Mouse (Mus musculus): ENCODE data around the gene Babam2. TPM values are rescaled to one million over a fixed set of nuclear protein-coding genes. Genes with fewer than 3 reads are reported as not detected.

The Babam2 gene
- total RNA-seq, 1 experiment: 33.9 TPM

DNA sequence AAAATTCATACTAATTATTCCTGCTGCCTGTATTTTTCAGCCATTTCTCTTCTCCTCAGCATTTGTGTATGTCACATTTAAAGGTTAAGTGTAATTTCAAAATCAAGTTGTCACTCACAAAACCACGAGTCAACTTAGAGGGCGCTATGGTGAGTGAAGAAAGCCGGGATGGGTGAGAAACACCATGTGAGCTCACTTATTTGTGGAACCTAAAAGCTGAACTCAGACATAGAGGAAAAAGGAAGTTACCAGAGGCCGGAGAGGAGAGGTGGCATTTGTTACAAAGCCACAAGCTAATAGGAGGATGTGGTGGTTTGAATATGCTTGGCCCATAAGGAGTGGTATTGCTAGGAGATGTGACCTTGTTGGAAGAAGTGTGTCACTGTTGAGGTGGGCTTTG, 17.3 kb upstream of the Babam2 start:
- in situ Hi-C loops (cut with MboI; ENCODE audit: low sequenced_read_pairs in 2 of 2, unreplicated experiment in 2 of 2): no loop called here
- DNase-seq (ENCODE audit: low read depth, low spot score): no peak
- no peak overlapping the region for H3K27ac ChIP-seq (ENCODE audit: insufficient read depth, low read depth, low read length, poor library complexity, severe bottlenecking)
- H3K9me3 ChIP-seq (ENCODE audit: control insufficient read depth, insufficient read depth, low read depth, low read length): no peaks in the 10 kb centered on the region
- H3K4me1 ChIP-seq (ENCODE audit: control insufficient read depth in 2 of 2, insufficient read depth in 2 of 2, low read length in 2 of 2, poor library complexity in 1 of 2): no peaks in the 10 kb centered on the region
- no peak overlapping the region for H3K4me3 ChIP-seq (ENCODE audit: insufficient read depth in 1 of 2, low read depth in 1 of 2, low read length in 2 of 2, poor library complexity in 1 of 2, severe bottlenecking in 1 of 2)
- no peaks in the 10 kb centered on the region for H3K36me3 ChIP-seq (ENCODE audit: control insufficient read depth, insufficient read depth, low read length, poor library complexity, severe bottlenecking)
- TF ChIP-seq ZNF384 (IDR thresholded peaks at IDR 0.05; ENCODE audit: low read depth, low read length): no peak
- no peak for TF ChIP-seq ZC3H11A (IDR thresholded peaks at IDR 0.05; ENCODE audit: borderline replicate concordance, low read depth, low read length)
- no peak for TF ChIP-seq HCFC1 (IDR thresholded peaks at IDR 0.05; ENCODE audit: borderline replicate concordance, insufficient read depth, low read length)
- no peak for TF ChIP-seq CHD2 (IDR thresholded peaks at IDR 0.05; ENCODE audit: low read depth, low read length)
- no peak for TF ChIP-seq MAFK (IDR thresholded peaks at IDR 0.05; ENCODE audit: insufficient read depth, low read depth, low read length)
- no peak overlapping the region for H3K9ac ChIP-seq (ENCODE audit: insufficient read depth, low read depth, low read length, poor library complexity, severe bottlenecking)

DNA sequence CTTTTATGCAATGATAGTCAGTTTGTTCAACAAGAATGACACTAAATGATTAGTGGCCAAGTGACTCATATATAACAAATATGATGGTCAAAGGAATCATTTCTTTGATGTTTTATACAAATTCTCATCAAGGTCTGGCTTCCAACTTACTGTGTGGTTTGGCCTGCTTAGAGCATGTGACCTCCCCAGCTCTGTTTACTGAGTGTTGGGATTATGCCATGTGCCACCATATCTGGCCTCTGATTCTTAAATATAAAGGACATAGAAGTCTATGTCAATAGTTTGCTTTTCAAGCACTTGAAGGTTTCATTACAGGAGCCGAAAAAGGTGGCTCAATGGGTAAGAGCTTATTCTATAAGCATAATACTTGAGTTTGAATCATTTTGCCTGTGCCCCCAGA, 15.2 kb upstream of the Babam2 start:
- H3K36me3 ChIP-seq (ENCODE audit: control insufficient read depth, insufficient read depth, low read length, poor library complexity, severe bottlenecking): no peaks in the 10 kb centered on the region
- no peaks in the 10 kb centered on the region for H3K9me3 ChIP-seq (ENCODE audit: control insufficient read depth, insufficient read depth, low read depth, low read length)
- H3K4me1 ChIP-seq (ENCODE audit: control insufficient read depth in 2 of 2, insufficient read depth in 2 of 2, low read length in 2 of 2, poor library complexity in 1 of 2): no peaks in the 10 kb centered on the region
- TF ChIP-seq HCFC1 (IDR thresholded peaks at IDR 0.05; ENCODE audit: borderline replicate concordance, insufficient read depth, low read length) (no peak), ZNF384 (IDR thresholded peaks at IDR 0.05; ENCODE audit: low read depth, low read length) (no peak), CHD2 (IDR thresholded peaks at IDR 0.05; ENCODE audit: low read depth, low read length) (no peak)
- no peak overlapping the region for H3K27ac ChIP-seq (ENCODE audit: insufficient read depth, low read depth, low read length, poor library complexity, severe bottlenecking)
- no peak overlapping the region for H3K9ac ChIP-seq (ENCODE audit: insufficient read depth, low read depth, low read length, poor library complexity, severe bottlenecking)
- in situ Hi-C loops (cut with MboI; ENCODE audit: low sequenced_read_pairs in 2 of 2, unreplicated experiment in 2 of 2): no loop called here
- no peak for DNase-seq (ENCODE audit: low read depth, low spot score)
- H3K4me3 ChIP-seq (ENCODE audit: insufficient read depth in 1 of 2, low read depth in 1 of 2, low read length in 2 of 2, poor library complexity in 1 of 2, severe bottlenecking in 1 of 2): no peak overlapping the region

DNA sequence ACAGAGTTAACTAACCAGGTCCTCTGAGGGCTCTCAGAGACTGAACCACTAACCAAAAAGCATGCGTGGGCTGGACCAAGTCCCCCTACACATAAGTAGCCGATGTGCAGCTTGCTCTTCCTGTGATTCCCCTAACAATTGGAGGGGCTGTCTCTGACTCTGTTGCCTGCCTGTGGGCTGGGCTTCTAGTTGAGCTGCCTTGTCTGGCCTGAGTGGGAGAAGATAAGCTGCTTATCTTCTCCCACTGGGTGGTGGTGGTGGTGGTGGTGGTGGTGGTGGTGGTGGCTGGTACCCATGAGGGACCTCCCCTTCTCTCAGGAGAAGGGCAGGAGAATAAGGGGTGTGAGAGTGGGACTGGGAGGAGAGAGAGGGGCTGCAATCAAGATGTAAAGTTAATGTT, 11.4 kb upstream of the Babam2 start:
- H3K9me3 ChIP-seq (ENCODE audit: control insufficient read depth, insufficient read depth, low read depth, low read length): no peaks in the 10 kb centered on the region
- H3K4me3 ChIP-seq (ENCODE audit: insufficient read depth in 1 of 2, low read depth in 1 of 2, low read length in 2 of 2, poor library complexity in 1 of 2, severe bottlenecking in 1 of 2): no peak overlapping the region
- TF ChIP-seq ZC3H11A (IDR thresholded peaks at IDR 0.05; ENCODE audit: borderline replicate concordance, low read depth, low read length) (no peak), CHD2 (IDR thresholded peaks at IDR 0.05; ENCODE audit: low read depth, low read length) (no peak), HCFC1 (IDR thresholded peaks at IDR 0.05; ENCODE audit: borderline replicate concordance, insufficient read depth, low read length) (no peak), MAFK (IDR thresholded peaks at IDR 0.05; ENCODE audit: insufficient read depth, low read depth, low read length) (no peak), ZNF384 (IDR thresholded peaks at IDR 0.05; ENCODE audit: low read depth, low read length) (no peak)
- DNase-seq (ENCODE audit: low read depth, low spot score): no peak
- H3K4me1 ChIP-seq (ENCODE audit: control insufficient read depth in 2 of 2, insufficient read depth in 2 of 2, low read length in 2 of 2, poor library complexity in 1 of 2): no peaks in the 10 kb centered on the region
- H3K9ac ChIP-seq (ENCODE audit: insufficient read depth, low read depth, low read length, poor library complexity, severe bottlenecking): no peak overlapping the region
- in situ Hi-C loops (cut with MboI; ENCODE audit: low sequenced_read_pairs in 2 of 2, unreplicated experiment in 2 of 2): no loop called here
- no peak overlapping the region for H3K27ac ChIP-seq (ENCODE audit: insufficient read depth, low read depth, low read length, poor library complexity, severe bottlenecking)
- H3K36me3 ChIP-seq (ENCODE audit: control insufficient read depth, insufficient read depth, low read length, poor library complexity, severe bottlenecking): no peaks in the 10 kb centered on the region

DNA sequence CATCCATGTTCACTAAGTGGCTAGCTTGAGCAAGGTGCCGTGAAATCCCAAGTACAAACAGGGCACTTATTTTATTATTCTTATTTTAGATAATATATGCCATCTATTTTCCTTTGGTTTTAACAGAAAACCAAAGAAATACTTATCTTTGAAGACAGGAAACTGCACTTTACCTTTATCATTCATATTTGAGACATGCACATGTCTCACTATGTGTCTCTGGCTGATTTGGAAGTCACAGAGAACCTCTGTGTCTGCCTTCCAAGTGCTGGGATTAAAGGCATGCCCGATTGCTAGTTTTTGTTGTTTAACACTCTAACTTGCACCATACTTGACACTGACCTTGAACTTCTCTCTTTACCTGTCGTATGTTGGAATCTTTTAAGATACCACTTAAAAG, 9.5 kb upstream of the Babam2 start:
- no peaks in the 10 kb centered on the region for H3K9me3 ChIP-seq (ENCODE audit: control insufficient read depth, insufficient read depth, low read depth, low read length)
- TF ChIP-seq ZC3H11A (IDR thresholded peaks at IDR 0.05; ENCODE audit: borderline replicate concordance, low read depth, low read length) (no peak), HCFC1 (IDR thresholded peaks at IDR 0.05; ENCODE audit: borderline replicate concordance, insufficient read depth, low read length) (no peak), CHD2 (IDR thresholded peaks at IDR 0.05; ENCODE audit: low read depth, low read length) (no peak), ZNF384 (IDR thresholded peaks at IDR 0.05; ENCODE audit: low read depth, low read length) (no peak), MAFK (IDR thresholded peaks at IDR 0.05; ENCODE audit: insufficient read depth, low read depth, low read length) (no peak)
- in situ Hi-C loops (cut with MboI; ENCODE audit: low sequenced_read_pairs in 2 of 2, unreplicated experiment in 2 of 2): no loop called here
- no peaks in the 10 kb centered on the region for H3K4me1 ChIP-seq (ENCODE audit: control insufficient read depth in 2 of 2, insufficient read depth in 2 of 2, low read length in 2 of 2, poor library complexity in 1 of 2)
- H3K9ac ChIP-seq (ENCODE audit: insufficient read depth, low read depth, low read length, poor library complexity, severe bottlenecking): no peak overlapping the region
- H3K36me3 ChIP-seq (ENCODE audit: control insufficient read depth, insufficient read depth, low read length, poor library complexity, severe bottlenecking): no peaks in the 10 kb centered on the region
- no peak for DNase-seq (ENCODE audit: low read depth, low spot score)
- H3K27ac ChIP-seq (ENCODE audit: insufficient read depth, low read depth, low read length, poor library complexity, severe bottlenecking): no peak overlapping the region
- H3K4me3 ChIP-seq (ENCODE audit: insufficient read depth in 1 of 2, low read depth in 1 of 2, low read length in 2 of 2, poor library complexity in 1 of 2, severe bottlenecking in 1 of 2): no peak overlapping the region

DNA sequence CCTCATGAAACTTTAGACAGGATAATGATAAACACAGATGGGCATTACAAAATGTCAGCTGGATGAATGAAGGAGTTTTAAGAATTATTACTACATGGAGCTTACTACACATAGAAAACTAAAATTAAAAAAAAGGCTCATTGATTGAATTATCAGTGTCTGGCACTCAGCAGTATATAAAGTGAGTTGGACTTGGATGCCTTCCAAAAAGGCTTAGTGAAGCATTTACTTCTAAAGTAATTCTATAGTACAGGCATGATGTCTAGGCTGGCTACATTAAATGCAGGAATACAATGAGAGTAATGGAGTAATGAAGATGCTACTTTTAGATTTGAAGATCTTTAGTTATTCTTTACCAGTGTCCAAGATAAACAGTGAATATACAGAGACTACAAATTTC, 4.3 kb upstream of the Babam2 start:
- in situ Hi-C loops (cut with MboI; ENCODE audit: low sequenced_read_pairs in 2 of 2, unreplicated experiment in 2 of 2): no loop called here
- H3K27ac ChIP-seq (ENCODE audit: insufficient read depth, low read depth, low read length, poor library complexity, severe bottlenecking): no peak overlapping the region
- no peak for DNase-seq (ENCODE audit: low read depth, low spot score)
- no peaks in the 10 kb centered on the region for H3K4me1 ChIP-seq (ENCODE audit: control insufficient read depth in 2 of 2, insufficient read depth in 2 of 2, low read length in 2 of 2, poor library complexity in 1 of 2)
- TF ChIP-seq HCFC1 (IDR thresholded peaks at IDR 0.05; ENCODE audit: borderline replicate concordance, insufficient read depth, low read length) (no peak), ZC3H11A (IDR thresholded peaks at IDR 0.05; ENCODE audit: borderline replicate concordance, low read depth, low read length) (no peak), MAFK (IDR thresholded peaks at IDR 0.05; ENCODE audit: insufficient read depth, low read depth, low read length) (no peak), ZNF384 (IDR thresholded peaks at IDR 0.05; ENCODE audit: low read depth, low read length) (no peak), CHD2 (IDR thresholded peaks at IDR 0.05; ENCODE audit: low read depth, low read length) (no peak)
- H3K9ac ChIP-seq (ENCODE audit: insufficient read depth, low read depth, low read length, poor library complexity, severe bottlenecking): no peak overlapping the region
- no peaks in the 10 kb centered on the region for H3K9me3 ChIP-seq (ENCODE audit: control insufficient read depth, insufficient read depth, low read depth, low read length)
- H3K4me3 ChIP-seq (ENCODE audit: insufficient read depth in 1 of 2, low read depth in 1 of 2, low read length in 2 of 2, poor library complexity in 1 of 2, severe bottlenecking in 1 of 2): no peak overlapping the region
- no peaks in the 10 kb centered on the region for H3K36me3 ChIP-seq (ENCODE audit: control insufficient read depth, insufficient read depth, low read length, poor library complexity, severe bottlenecking)

All from ES-E14 (cell line).